Mouse (Mus musculus) cerebellum, postnatal 4 days (tissue): ENCODE data around the gene Ephb1.

Experiments used
- DNase-seq, 2 experiments: peaks; one replicate each; pipeline ENCODE4 v3.0.0; 2022; ENCODE audit warnings: low spot score in 2 of 2, mixed read lengths in 1 of 2

Gene Ephb1

DNA sequence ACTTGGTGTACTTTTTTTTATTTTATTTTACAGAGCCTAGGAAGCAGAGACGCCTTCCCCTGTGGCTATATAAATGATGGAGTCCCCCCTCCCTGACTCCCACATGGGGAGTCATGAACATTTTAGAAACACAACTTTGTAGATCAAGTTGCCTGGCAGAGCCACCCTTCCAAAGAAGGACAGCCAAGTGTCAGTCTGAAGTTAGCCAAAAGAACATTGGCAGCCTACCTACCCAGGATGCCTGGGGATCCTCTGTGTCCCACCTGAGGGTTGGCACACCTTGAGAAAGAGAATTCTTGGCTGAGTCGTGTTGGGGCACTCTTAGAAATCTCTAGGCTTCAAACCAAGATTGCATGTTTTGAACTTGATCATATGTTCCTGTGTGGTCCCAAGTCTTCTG is 360.4 kb downstream of the Ephb1 start:
- no peak for DNase-seq

DNA sequence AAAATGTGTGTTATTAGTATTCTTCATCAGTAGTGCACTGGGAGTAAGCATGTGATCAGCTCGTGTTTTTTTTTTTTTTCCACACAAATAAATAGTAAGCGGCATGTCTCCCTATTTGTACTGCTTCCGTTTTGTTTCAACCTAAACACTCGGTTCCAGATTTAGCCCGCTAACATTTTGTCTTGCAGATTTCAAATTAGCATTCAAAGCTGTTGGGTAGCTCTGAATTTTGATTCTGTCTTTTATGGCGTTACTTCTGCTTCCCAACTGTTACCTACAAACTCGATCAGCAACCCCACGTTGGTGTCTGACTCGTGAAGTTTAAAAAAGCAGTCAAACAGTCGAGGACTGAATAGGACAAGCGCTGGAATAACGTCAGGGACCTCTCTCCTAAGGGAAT is 363.7 kb downstream of the Ephb1 start:
- DNase-seq = no peak

DNA sequence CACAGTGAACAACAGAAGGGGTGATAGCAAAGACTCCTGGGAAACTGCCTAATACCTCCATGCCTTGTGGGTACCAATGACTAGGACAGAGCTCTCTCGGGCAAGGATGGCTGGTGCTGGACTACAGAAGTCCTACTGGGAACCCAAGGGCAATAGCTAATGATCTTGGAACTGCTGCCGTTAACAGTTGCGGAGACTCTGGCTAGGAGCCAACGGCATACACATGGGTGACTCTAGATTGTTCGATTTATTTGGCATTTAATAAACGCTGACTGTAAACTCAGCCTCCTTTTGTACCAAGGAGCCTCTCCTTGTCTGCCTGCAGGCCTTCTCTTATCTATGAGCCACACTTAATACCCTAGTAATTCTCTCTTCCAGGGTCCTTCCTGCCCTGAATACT is 364.5 kb downstream of the Ephb1 start:
- no peak for DNase-seq

DNA sequence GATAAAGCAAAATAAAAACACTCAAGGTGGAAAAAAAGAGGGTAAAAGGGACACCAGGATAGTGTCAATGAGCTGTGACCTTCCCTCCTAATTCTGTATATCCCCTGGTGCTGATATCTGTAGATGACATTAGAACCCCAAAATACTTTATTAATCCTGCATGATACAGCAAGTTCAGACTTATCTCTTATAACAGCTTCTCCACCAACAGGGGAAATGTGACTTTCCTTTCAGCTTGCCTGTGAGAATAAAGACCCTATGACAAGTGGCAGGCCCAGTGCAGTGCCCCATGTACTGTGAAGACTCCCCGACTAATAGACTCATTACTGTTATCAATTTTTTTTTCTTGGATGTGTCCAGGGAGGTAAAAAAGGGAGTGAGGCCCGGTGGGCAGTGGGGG is 367.6 kb downstream of the Ephb1 start:
- no peak for DNase-seq

DNA sequence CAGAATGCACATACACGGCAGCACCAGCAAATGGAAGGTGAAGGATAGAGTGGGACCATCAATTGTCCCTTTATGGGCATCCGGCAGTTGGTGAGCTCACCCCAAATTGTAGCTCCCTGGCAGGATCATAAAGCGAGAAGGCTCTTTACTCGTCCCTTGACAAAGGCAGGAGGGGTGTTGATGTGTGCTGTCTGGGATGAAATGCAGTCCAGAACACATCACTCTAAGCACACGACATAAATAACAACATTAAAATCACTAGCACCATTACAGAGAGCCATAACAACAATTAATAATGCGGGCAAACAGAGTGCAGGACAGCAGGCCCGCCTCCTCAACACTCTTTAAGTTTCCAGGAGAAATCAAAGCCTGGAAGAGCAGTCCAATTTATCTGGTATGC is 372.1 kb downstream of the Ephb1 start:
- no peak for DNase-seq

DNA sequence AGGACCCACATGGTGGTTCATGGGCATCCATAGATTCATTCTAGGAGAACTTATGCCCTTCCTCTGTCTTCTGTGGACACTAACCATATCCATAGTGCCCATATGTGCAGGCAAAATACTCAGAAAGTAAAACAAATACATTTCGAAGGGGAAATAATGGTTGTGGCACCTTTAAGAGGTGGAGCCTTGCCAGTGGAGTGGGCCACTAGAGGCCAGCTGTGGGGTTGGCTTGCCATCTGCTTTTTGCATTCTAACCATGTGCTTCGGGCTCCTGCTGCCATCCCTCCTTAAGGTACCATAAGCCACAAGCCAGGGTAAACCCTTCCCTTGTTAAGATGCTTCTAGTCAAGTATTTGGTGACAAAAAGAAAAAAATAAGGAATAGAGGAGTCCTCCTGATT is 373.3 kb downstream of the Ephb1 start:
- DNase-seq = no peak

DNA sequence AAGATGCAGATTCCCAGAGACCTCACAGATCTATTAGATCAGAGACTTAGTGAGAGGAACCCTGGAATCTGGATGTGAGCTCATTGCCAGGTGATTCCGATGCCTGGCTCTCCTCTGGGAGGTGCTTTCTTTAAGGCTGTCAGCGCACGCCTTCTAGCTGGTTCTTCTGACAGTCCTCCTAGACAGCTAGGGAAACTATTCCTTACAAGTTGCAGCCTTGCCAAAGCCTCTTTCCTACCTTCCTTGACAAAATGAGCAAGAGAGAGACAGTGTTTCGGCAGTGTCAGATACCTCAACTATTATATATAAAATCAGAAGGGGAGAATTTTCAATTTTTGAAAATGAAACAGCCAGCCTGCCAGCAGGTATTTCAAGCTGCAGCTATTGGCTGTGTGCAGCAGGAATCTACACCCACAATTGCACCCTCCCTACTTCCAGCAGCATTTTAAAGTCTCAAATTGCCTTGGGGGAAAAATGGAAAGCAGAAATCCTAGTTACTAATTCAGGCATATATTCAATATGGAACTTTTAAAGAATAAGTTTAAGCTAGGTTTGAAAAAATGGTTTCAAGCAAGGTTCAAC is 377.5 kb downstream of the Ephb1 start:
- DNase-seq = no peak

DNA sequence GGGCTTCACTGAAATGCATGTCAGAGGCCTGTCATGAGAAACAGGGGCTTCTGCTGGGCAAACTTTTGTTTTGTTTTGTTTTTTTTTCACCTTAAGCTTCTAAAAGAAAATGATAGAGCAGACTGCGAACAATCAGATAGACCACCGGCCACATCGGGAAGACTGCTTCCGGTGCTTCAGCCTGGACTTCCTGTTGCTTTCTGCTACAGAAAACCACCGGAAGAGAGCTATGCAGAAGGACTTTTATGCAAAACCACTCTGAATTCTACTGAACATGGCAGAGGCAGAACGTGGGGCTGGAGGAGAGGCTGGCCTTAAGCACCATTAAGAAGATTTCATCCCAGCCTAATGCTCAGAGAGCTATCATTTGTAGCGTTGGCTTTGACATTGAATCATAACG is 382.2 kb downstream of the Ephb1 start:
- no peak for DNase-seq

DNA sequence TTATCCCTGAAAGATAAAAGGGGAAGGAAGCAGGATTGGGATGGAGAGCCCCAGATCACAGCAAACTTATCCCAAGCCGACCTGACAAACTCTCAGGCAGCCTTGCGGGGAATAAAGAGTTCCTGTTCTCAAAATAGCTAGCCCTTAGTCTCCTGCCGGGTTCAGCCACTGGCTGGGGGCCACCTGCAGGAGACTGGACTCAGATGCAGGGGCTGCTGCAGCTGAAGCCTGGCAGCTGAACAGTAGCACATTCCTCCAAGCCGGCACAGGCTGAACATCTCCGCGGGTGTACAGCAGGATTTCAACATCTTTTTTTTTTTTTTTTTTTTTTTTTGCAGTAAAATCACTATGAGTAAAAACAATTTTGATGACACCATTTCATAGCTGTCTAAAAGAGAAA is 382.7 kb downstream of the Ephb1 start:
- DNase-seq = no peak

DNA sequence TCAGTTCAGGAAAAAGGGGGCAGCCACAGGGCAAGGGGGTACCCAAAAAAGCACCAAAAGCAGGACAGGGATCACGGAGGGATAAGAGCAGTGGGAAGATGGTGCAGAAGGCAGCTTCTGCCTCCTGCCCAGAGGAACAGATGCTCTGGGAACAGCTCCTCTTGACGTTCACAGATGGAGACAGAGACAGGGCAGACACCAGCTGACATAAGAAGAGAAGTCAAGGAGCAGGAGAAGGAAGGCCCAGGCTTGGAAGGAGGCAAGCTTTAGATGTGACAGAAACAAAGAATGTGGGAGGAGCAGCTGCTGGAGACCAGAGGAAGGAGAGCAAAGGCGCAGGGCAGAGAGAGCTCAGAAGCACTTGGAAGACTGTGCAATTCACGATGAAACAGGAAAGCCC is 398.3 kb downstream of the Ephb1 start:
- no peak for DNase-seq

DNA sequence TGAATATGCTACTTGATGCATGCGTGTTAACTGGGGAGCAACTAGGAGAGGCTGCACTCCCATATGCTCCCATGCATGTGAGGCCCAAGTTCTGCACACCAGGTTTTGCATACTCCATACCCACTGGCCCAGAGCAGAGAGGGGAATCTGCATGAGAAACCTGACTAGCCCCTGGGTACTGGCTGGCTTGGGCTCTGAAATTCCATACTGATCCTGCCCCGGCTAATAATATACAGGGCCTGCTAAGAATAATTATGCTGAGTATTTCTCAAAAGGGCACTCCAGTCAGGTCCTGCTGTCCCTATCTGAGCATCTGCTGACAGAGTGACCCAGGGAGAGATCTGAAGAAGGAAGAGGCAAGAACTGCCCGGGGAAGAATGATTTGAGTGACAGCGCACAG is 400.0 kb downstream of the Ephb1 start:
- DNase-seq = no peak

DNA sequence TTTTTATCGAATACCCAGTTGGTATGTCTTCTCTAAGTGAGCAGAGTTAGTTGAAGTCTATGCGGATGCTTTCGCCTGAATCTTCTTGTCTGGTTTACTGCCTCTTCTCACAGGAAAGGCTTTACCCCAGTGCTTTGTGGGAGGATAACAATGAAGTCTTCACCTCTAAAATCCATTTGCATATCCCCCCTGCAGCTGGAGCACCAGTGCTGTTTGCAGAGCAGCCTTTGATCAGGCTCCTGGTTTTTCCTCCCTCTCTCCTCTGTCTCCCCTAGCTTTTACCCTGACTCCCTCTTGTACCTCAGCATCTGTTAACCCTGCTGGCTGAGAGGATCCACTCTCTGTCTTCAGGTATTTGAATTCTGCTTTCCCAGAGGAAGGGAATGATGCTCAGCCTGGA is 404.4 kb downstream of the Ephb1 start:
- DNase-seq = no peak

DNA sequence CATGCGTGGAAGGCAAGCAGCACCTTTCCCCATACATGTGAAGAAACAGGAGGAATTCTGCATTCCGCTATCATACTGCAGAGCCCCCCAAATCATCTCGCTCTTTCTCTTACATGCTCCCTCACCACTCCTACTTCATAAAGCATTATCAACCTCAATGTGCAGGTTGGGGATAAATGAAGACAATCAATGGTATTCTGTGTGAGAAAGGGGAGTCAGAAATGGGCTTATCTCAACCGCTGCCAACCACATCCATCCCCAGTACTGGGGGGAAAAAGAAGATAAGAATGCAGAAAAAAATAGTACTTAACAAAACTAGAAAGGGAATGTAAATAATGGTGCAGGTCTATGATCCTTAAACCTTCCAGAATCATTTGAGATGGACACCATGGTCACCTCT is 408.7 kb downstream of the Ephb1 start:
- no peak for DNase-seq

DNA sequence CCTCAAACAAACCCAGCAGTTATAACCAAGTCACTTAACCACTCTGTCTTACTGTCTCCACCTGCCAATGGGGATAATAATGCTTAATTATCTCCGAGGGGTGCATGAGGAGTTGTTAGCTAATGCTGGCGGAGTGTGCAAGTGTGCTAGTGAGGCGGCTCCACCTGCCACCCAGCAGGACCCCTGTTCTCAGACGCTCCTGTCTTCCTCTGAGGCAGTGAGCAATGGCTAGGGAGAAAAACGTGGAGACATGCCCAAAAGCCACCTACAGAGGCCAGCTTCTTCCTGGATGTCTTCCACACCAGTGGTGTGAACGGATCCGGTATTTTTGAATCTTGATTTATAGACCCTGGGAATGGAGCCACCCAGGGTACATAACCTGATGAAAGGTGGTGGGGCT is 409.2 kb downstream of the Ephb1 start:
- DNase-seq = no peak

DNA sequence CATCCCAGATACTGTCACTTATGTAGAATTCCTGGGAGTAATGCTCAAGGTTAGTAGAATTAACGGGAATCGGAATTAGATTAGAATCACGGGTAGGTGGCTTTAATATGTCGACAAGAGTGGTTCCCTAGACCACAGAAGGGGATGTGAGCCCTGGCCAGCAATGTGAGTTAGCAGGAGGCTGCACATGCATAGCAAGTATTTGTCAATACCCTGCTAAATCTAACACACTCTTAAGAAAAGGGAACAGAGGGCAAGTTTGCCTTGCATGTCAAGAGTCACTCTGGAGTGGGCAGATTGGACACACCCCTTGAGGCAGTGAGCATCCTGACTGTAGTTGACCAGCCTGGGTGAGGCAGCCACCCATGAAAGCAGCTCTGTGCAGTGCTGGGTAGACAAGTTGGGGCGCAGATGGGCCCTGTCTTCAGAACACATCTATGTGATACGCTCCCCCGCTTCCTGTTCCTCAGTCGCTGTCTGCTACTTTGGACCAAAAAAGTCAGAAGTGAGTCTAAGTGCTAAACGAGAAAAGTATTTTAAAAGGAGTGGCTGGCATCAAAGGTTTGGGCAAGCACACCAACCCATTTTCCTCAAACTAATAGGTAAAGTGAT is 412.3 kb downstream of the Ephb1 start:
- no peak for DNase-seq

DNA sequence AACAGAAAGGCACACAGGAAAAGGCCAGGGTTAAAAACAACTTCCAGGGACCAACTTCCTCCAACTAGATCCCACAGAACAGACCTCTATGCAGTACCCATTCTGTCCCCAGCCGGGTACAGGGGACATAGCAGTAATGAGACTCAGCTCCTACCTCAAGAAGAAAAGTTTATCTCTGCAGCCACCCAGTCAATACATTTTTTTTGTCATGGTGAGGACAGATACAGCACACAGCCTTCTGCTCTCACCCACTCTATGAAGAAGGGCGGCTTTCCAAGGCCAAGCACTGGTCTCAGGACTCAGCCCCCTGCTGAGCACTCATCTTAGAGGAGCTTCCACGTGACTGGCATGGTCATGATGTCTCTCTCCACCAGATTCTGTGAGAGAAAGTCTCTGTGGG is 414.3 kb downstream of the Ephb1 start:
- no peak for DNase-seq

DNA sequence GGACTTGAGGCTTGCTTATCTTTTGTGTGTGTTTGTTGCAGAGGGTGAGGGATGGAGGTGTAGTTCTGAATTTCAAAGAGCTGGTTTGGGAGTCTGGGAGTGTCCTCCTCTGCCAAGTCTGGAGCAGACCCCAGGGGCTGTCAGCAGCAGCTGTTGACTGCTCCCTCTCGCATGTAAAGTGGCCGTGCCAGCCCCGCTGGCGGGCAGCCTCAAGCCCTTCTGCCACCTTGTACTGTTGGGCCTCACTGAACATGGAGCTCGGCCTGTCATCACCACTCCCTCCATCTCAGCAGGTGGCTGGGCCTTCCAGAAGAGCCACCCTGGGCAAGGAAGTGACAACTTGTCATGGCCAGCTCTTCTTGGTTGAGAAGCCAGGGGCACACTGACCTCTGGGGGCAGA is 415.5 kb downstream of the Ephb1 start:
- DNase-seq = peak; percentile 49 to 91

DNA sequence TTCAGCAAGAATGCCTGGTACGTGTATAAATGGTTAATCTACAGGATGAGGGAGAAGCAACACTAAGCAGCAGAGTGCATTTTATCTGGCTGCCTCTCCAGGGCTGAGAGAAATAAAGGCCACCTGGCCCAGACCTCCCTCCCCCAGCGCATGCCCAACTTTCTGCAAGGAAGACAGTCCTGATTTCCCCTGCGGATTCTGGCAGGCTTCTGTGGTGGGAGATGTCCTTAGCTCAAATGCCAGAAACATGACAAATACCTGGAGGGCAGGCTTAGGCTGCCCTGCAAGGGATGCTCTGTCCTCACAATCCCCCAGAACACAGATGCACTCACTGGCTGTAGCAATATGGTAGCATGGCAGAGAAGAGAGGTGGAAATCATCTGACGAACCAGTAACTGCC is 416.4 kb downstream of the Ephb1 start:
- peak in 1 of 2 experiments; percentile 43 for DNase-seq

DNA sequence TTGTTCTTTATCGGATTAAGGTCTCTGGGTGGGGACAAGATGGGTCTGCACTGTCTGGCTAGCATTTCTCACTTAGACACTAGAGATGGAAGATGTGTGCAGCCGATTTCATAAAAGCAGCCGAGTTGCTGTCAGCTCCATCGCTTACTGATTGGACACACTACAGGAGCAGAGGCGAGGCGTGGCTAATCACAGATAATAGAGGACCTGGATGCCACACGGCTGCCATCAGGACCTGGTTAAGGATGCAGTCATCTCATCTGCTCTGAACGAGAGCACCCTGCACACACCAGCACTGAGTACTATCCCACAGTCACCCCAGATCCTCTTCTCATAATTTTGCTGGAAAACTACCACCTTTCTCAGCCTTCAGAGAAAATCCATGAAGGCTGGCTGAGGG is 419.6 kb downstream of the Ephb1 start:
- DNase-seq = no peak

DNA sequence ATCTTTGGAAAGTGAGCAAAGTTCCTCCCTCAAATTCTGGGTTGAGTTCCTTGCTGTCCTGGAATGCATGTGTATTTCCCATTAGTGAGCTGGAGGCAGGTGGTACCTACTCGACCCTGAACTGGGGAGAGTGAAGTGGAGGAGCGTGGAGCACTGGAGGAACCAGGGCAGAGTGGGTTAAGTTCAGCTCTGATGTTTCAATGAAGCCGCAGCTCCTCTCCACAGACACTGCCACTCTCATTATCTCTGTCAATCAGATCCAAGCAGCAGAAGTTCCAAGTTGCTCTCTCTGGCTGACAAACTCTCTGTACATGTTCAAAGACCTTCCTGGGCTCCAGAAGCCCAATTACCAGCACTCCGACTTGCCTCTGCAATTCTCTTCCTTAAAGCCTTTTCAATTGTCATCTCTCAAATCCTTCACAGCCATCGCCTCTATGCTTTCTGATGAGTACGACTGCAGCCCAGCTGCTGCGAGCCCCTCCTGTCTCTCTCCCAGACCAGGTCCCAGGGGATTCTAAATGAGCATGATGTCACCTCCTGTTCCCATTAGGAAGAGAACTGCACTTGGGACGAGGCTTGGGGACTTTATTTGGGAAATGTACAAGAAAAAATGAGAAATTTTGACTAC is 420.4 kb downstream of the Ephb1 start:
- DNase-seq = no peak

DNA sequence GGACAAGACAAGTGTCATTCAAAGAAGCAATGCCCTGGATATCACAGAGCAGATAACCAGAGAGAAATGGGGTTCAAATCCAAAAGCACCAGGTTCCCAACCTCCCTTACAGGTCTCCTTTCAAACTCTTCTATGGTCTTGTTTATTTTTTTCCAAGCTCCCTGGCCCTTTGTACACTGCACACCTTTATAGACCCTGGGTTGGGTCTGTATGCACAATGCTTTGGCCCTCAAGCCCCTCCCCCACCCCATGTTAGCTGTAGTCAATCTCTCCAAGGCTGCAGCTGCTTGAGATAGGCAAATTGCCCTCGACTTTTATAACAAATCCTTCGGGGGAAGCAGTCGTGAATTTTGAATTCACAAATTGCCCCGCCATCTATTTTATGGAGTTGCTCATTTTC is 429.7 kb downstream of the Ephb1 start:
- no peak for DNase-seq

DNA sequence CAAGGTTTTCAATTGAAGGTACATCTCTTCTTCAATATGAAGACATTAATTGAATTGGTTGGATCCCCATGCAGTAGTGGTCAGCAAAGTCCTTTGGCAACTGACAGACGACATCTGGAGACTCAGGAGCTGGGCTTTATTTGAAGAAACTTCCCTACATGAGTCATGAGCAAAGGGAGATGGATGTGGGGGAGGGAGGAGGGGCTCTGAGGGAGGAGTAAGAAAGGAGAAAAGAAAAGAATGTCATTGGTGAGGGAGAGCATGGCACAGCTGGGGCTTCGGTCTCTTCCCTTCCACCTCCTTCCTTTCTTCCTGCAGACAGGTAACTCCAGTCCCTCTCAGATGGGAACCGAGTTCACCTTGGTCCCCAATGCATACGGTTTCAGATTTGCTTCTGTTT is 431.6 kb downstream of the Ephb1 start:
- DNase-seq = no peak

DNA sequence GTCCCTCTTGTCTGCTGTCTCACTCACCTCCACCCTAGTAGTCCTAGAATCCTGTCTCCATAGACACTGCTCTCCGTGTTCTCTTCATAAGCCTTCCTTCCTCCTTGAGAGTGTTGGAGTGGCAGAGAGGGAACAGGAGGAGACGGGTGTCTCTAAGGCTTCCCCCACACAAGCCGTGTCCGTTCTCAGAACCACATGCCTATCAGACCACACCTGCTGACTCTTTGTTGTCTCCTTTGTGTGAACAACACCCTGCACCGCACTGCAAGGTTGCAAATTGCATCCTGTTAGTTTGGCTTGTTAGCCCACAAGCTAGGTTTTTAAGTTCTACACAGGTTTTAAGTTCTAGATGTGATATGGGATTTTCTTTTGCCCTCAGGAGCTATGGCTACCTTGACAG is 435.2 kb downstream of the Ephb1 start:
- DNase-seq = no peak

DNA sequence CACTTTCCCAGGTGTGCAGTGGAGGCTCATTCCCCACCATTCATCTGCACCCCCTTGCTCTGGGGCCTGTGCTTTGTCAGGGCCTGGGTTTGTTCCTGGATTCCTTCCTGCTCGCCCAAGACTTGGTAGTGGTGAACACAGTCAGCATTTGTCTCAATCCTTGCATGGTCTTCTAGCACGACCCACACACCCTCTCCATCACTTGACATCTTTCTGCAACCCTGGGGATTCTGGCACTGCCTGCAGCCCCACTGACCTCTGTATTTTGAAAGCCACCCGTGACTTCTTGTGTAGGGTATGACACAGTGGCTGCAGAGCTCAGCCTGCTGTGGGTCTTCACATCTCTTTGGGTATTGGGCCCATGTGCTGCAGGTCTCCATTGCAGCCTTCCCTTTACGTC is 435.7 kb downstream of the Ephb1 start:
- DNase-seq = no peak
